Mouse (Mus musculus) brain, embryonic 14.5 days (tissue): ENCODE results near the gene Tmem192. TPM values are rescaled to one million over a fixed set of nuclear protein-coding genes. Genes with fewer than 3 reads are reported as not detected.
"Not testable (repeated sequence)": the region's sequence is repeated elsewhere in the genome, so short reads cannot be mapped to it uniquely, and the experiment has no call there.

Source experiments
- DNase-seq: peaks from one replicate; pipeline ENCODE4 v3.0.0-alpha.2; 2011; ENCODE audit warnings: low read depth
- CTCF ChIP-seq: fragments of 200-500 bp; IDR thresholded peaks from 2 replicates; pipeline ENCODE4 v1.5.1; 2012; ENCODE audit warnings: inconsistent platforms, mild to moderate bottlenecking, moderate library complexity, borderline replicate concordance; ENCODE audit not compliant: insufficient read depth, insufficient read length; ENCODE audit errors: extremely low read depth
- POLR2A ChIP-seq: fragments of 200-500 bp; IDR thresholded peaks from 2 replicates; pipeline ENCODE4 v1.6.1; 2012; ENCODE audit warnings: mild to moderate bottlenecking, inconsistent platforms, borderline replicate concordance; ENCODE audit not compliant: poor library complexity, insufficient read depth, insufficient read length, severe bottlenecking; ENCODE audit errors: extremely low read depth
- polyA plus RNA-seq: library from polyadenylated mRNA; depleted of rRNA; stranded (reverse); fragments of >200 nt; gene quantifications from 2 replicates; pipeline ENCODE4 v1.2.3, GENCODE M21; 2012; rRNA removed

Tmem192 gene
- polyA plus RNA-seq, 1 experiment: 17.7 TPM

GRCm38 (mm10) chr8:64987731-64988130 lies 40.7 kb downstream of the Tmem192 start, which contains the start of gene Trim75:
Gene Trim75 (minus strand): TSS chr8:64987831.
- no peak for TF ChIP-seq CTCF
- no peak for TF ChIP-seq POLR2A
- no peak for DNase-seq

- DNase-seq: no peak
- TF ChIP-seq CTCF (no peak), POLR2A (no peak)
Measured at GRCm38 (mm10) chr8:64998806-64999365, 51.9 kb downstream of the Tmem192 start.

GRCm38 (mm10) chr8:65007616-65008015 lies 60.6 kb downstream of the Tmem192 start:
- not testable (repeated sequence) for DNase-seq

GRCm38 (mm10) chr8:65018423-65018822 lies 71.4 kb downstream of the Tmem192 start, which contains the start of the genes Trim61 and Trim60:
Gene Trim61 (minus strand): TSS chr8:65018523.
Gene Trim60 (minus strand): TSS chr8:65018584.
- TF ChIP-seq CTCF (no peak), POLR2A (no peak)
- DNase-seq: no peak

Other genes starting within 250 kb of the Tmem192 start
- gene Msmo1, start 213.4 kb upstream of the Tmem192 start, polyA plus RNA-seq: 88.1 and 93.4 TPM in 2 replicates
- 41.2 and 44.9 TPM in 2 replicates for gene Klhl2, start 97.2 kb upstream of the Tmem192 start, polyA plus RNA-seq
- gene Trim75, start 40.6 kb downstream of the Tmem192 start, polyA plus RNA-seq: not detected in 2 replicates
- gene Trim61, start 71.3 kb downstream of the Tmem192 start, polyA plus RNA-seq: not detected in 2 replicates
- gene Trim60, start 71.4 kb downstream of the Tmem192 start, polyA plus RNA-seq: not detected in 2 replicates
- 2.3 and 2.4 TPM in 2 replicates for gene Apela, start 90.2 kb downstream of the Tmem192 start, polyA plus RNA-seq
- not detected in 2 replicates for gene Gm10663, start 127.8 kb downstream of the Tmem192 start, polyA plus RNA-seq
- not detected in 2 replicates for gene BC030870, start 182.4 kb downstream of the Tmem192 start, polyA plus RNA-seq